Mouse (Mus musculus) embryonic fibroblast, embryonic 13.5 days (primary cell): Measurements from ENCODE around the gene Tnpo3.

ENCODE experiments used
- CTCF ChIP-seq: IDR thresholded peaks from 2 replicates; pipeline ENCODE4 v1.5.1; 2011; ENCODE audit warnings: mild to moderate bottlenecking, control low read depth, low read length, moderate library complexity, borderline replicate concordance; ENCODE audit not compliant: insufficient read depth
- POLR2A ChIP-seq: IDR thresholded peaks from 2 replicates; pipeline ENCODE4 v1.6.1; 2011; ENCODE audit warnings: low read depth, mild to moderate bottlenecking, control low read depth, low read length, moderate library complexity

DNA sequence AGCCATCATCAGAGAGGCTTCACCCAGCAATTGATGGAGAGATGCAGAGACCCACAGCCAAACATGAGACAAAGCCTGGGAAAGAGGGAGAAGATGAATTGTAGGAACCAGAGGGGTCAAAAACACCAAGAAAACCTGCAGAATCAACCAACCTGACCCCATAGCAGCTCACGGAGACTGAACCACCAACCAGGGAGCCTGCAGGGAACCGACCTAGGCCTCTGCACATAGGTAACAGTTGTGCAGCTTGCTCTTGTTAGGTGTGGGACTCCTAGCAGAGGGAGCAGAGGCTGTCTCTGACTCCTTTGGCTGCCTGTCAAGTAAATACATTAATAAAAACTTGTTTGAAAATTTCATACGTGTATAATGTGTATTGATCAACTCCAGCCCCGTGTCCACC lies 32.1 kb upstream of the Tnpo3 start:
- TF ChIP-seq CTCF (no peak), POLR2A (no peak)
